Mouse (Mus musculus): ENCODE data around the gene Egfl6. TPM values are rescaled to one million over a fixed set of nuclear protein-coding genes. Genes with fewer than 3 reads are reported as not detected.

Egfl6 gene
- polyA plus RNA-seq (2015; fragmentation: Nextera tagmentation; extraction: Ambion mirVana), result 0.98 and 1.1 TPM in 2 replicates

- DNase-seq, result no peak
- no peaks in the 10 kb centered on the region for H3K36me3 ChIP-seq
- H3K4me2 ChIP-seq, result peak within 1 kb of the TSS; percentile 38
- no peaks in the 10 kb centered on the region for H3K9me3 ChIP-seq (replicated peaks)
- no peaks in the 10 kb centered on the region for H3K4me1 ChIP-seq (replicated peaks)
- ATAC-seq (ENCODE audit: low read depth), result no peak
- H3K9ac ChIP-seq, result no peak within 1 kb of the TSS
- H3K27me3 ChIP-seq, result peaks cover 26% of the 10 kb centered on the region; the same call in 1 of the 2 replicates
- H3K27ac ChIP-seq, result no peak within 1 kb of the TSS
- 16% methylated on average over 36 of the region's 39 CpGs for WGBS (ENCODE audit: insufficient replicate concordance)
- H3K4me3 ChIP-seq (replicated peaks), result no peak within 1 kb of the TSS
Observed at GRCm38 (mm10) chrX:166584947-166585824, at the start of gene Egfl6. Gene Egfl6 (minus strand): TSS chrX:166585720.

DNA sequence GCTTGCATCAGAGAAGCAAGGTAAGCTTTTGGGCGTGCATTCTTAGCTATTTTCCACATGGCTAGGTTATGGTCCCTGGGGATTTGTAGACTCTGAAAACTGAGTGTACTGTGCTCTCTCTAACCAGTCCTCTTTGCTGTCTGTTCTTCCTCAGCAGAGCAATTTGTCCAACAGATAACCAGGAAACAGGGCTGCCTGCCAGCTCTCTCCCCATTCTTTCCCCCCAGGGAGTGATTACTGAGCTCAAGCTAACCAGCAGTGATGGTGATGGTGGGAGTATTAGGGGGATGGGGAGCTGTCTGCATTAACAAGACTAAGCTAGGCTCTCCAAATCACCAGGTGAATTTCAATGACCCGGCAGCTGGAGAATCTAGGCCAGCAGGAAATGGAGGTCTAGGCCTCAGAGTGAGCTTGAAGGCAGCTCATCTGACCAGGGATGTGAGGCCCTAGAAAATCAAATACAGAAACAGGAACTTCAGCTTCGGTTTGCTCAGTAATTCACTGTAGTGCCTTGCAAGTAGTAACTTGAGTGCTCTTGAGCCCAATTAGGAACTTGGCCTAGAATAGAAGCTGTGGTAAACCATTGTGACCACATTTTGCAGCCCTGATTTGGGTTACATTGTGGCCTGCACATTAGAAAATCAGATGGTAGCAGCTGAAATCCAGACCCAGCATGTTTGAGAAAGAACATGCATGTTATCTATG is 41.5 kb upstream of the Egfl6 start:
- DNase-seq (no peak), ATAC-seq (ENCODE audit: low read depth) (no peak)
- Histone ChIP-seq H3K9me3 (replicated peaks) (no peaks in the 10 kb centered on the region), H3K4me2 (no peak overlapping the region), H3K9ac (no peak overlapping the region), H3K4me3 (replicated peaks) (no peak overlapping the region), H3K36me3 (no peaks in the 10 kb centered on the region), H3K27me3 (no peaks in the 10 kb centered on the region), H3K27ac (no peak overlapping the region), H3K4me1 (replicated peaks) (no peaks in the 10 kb centered on the region)
- 27% methylated on average over 3 of the region's 3 CpGs for WGBS (ENCODE audit: insufficient replicate concordance)

DNA sequence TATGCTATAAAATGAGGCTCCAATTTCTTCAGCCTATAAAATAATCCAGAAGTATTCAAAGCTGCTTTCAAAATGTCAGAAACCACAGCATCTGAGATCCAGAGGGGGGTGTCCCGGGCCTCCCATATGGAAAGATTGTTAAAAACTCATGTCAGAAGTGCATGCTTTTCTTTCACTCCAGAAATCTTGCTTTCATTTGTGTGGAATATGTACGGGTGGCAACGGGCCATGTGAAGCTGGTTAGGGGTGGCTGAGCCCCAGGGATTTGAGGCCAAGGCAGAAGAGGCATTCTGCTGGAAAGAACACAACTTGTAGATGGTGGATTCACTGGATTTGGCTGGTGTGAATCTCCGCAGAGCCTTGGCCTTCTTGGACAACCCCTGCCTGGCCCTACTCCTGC is 40.7 kb upstream of the Egfl6 start:
- ATAC-seq (ENCODE audit: low read depth) (no peak), DNase-seq (no peak)
- H3K4me3 ChIP-seq (replicated peaks), result no peak overlapping the region
- H3K27me3 ChIP-seq, result 0 out of 2 replicates have a peak, but pooled peaks cover 5% of the 10 kb centered on the region
- no peaks in the 10 kb centered on the region for H3K4me1 ChIP-seq (replicated peaks)
- H3K9me3 ChIP-seq (replicated peaks), result no peaks in the 10 kb centered on the region
- H3K36me3 ChIP-seq, result no peaks in the 10 kb centered on the region
- no peak overlapping the region for H3K9ac ChIP-seq
- no peak overlapping the region for H3K4me2 ChIP-seq
- H3K27ac ChIP-seq, result no peak overlapping the region
- 67% methylated on average over 4 of the region's 4 CpGs for WGBS (ENCODE audit: insufficient replicate concordance)

GRCm38 (mm10) chrX:166623176-166623575 is 37.7 kb upstream of the Egfl6 start:
- no peaks in the 10 kb centered on the region for H3K9me3 ChIP-seq (replicated peaks)
- WGBS (ENCODE audit: insufficient replicate concordance), result 64% methylated on average over 3 of the region's 3 CpGs

DNA sequence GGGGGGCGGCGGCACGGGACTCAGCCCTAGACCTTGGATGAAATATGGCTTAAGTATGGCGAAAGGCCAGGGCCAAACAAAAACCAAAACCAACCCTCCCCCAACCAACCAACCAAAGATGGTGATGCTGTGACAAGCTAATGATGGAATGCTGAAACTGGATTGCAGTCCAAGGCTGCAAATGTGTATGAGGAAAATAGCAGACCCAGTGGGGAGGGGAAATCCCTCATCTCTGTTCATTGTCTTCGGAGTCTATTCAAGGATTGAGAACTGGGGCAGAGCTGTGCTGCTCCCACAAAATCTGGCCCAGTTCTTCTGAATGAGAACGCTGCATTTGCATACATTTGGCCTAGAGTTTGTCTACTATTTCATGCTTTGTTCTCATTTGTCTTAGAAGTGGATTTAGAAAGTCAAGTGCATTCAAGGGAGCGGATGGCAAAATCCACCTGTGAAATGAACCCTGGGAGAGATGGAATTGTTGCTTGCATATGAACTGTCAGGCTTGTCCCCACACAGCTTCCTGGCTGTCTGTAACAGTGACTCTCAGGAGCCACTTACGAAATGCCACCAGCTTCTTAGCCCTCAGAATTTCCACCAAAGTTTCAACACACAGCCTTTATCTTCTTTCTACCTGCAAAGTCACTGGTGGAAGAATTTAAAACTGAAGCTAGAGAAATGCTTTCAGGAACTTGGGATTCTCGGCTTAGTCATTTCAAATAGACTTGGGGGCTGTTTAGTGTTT is 36.2 kb upstream of the Egfl6 start:
- DNase-seq, result no peak
- Histone ChIP-seq H3K9me3 (replicated peaks) (no peaks in the 10 kb centered on the region), H3K4me3 (replicated peaks) (no peak overlapping the region)

More at GRCm38 (mm10) chrX:166623176-166623575, 37.7 kb upstream of the Egfl6 start:
- H3K4me2 ChIP-seq, result no peak overlapping the region
- H3K9ac ChIP-seq, result no peak overlapping the region
- H3K4me3 ChIP-seq (replicated peaks), result no peak overlapping the region
- DNase-seq (no peak), ATAC-seq (ENCODE audit: low read depth) (no peak)
- no peaks in the 10 kb centered on the region for H3K4me1 ChIP-seq (replicated peaks)
- H3K36me3 ChIP-seq, result no peaks in the 10 kb centered on the region
- 0 out of 2 replicates have a peak, but pooled peaks cover 5% of the 10 kb centered on the region for H3K27me3 ChIP-seq
- H3K27ac ChIP-seq, result no peak overlapping the region

DNA sequence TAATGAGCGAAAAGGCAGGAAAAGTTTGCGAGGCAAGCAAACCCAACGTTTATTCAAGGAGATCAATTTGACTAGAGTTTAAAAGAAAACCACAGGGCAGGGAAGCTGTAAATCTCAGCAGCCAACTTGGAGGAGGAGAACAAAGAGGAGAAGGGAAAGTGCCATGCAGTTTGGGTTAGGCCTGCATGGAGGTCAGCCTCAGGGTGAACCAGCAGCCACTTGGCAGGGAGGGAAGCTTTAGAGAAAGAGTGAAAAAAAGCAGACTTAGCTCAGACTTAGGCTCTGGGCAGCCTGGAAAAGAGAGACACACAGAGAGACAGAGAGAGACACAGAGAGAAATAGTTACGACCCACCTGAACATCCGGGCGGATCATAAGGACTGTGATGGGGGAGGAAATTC is 35.4 kb upstream of the Egfl6 start:
- no peak overlapping the region for H3K4me2 ChIP-seq
- H3K27ac ChIP-seq, result no peak overlapping the region
- no peak overlapping the region for H3K4me3 ChIP-seq (replicated peaks)
- no peaks in the 10 kb centered on the region for H3K36me3 ChIP-seq
- 60% methylated on average over 6 of the region's 6 CpGs for WGBS (ENCODE audit: insufficient replicate concordance)
- no peaks in the 10 kb centered on the region for H3K4me1 ChIP-seq (replicated peaks)
- no peak overlapping the region for H3K9ac ChIP-seq
- H3K27me3 ChIP-seq, result 0 out of 2 replicates have a peak, but pooled peaks cover 5% of the 10 kb centered on the region
- H3K9me3 ChIP-seq (replicated peaks), result no peaks in the 10 kb centered on the region
- DNase-seq, result no peak
- no peak for ATAC-seq (ENCODE audit: low read depth)

More for the DNA sequence above, 36.2 kb upstream of the Egfl6 start:
- Histone ChIP-seq H3K4me1 (replicated peaks) (no peaks in the 10 kb centered on the region), H3K4me2 (no peak overlapping the region), H3K9ac (no peak overlapping the region), H3K36me3 (no peaks in the 10 kb centered on the region), H3K27ac (no peak overlapping the region), H3K27me3 (0 out of 2 replicates have a peak, but pooled peaks cover 5% of the 10 kb centered on the region)
- no peak for ATAC-seq (ENCODE audit: low read depth)
- 62% methylated on average over 9 of the region's 9 CpGs for WGBS (ENCODE audit: insufficient replicate concordance)

- Histone ChIP-seq H3K4me1 (replicated peaks) (no peaks in the 10 kb centered on the region), H3K9ac (no peak overlapping the region), H3K4me3 (replicated peaks) (no peak overlapping the region), H3K9me3 (replicated peaks) (no peaks in the 10 kb centered on the region), H3K27ac (no peak overlapping the region), H3K36me3 (no peaks in the 10 kb centered on the region), H3K4me2 (no peak overlapping the region), H3K27me3 (0 out of 2 replicates have a peak, but pooled peaks cover 5% of the 10 kb centered on the region)
- 58% methylated on average over 4 of the region's 4 CpGs for WGBS (ENCODE audit: insufficient replicate concordance)
- ATAC-seq (ENCODE audit: low read depth), result no peak
- no peak for DNase-seq
Observed at GRCm38 (mm10) chrX:166619084-166619483, 33.6 kb upstream of the Egfl6 start.

- ATAC-seq (ENCODE audit: low read depth), result no peak
- no peak overlapping the region for H3K9ac ChIP-seq
- 74% methylated on average over 7 of the region's 7 CpGs for WGBS (ENCODE audit: insufficient replicate concordance)
Observed at GRCm38 (mm10) chrX:166615191-166615590, 29.7 kb upstream of the Egfl6 start.

GRCm38 (mm10) chrX:166576111-166576510 is 9.4 kb downstream of the Egfl6 start:
- no peak overlapping the region for H3K27ac ChIP-seq
- H3K4me3 ChIP-seq (replicated peaks), result no peak overlapping the region
- DNase-seq, result no peak
- H3K9ac ChIP-seq, result no peak overlapping the region
- no peaks in the 10 kb centered on the region for H3K4me1 ChIP-seq (replicated peaks)
- WGBS (ENCODE audit: insufficient replicate concordance), result 42% methylated on average over 1 of the region's 1 CpGs
- H3K27me3 ChIP-seq, result no peaks in the 10 kb centered on the region
- no peaks in the 10 kb centered on the region for H3K36me3 ChIP-seq
- ATAC-seq (ENCODE audit: low read depth), result no peak
- no peak overlapping the region for H3K4me2 ChIP-seq
- no peaks in the 10 kb centered on the region for H3K9me3 ChIP-seq (replicated peaks)

More at GRCm38 (mm10) chrX:166615191-166615590, 29.7 kb upstream of the Egfl6 start:
- DNase-seq, result no peak
- Histone ChIP-seq H3K27me3 (no peaks in the 10 kb centered on the region), H3K4me2 (no peak overlapping the region), H3K36me3 (no peaks in the 10 kb centered on the region), H3K9me3 (replicated peaks) (no peaks in the 10 kb centered on the region), H3K4me3 (replicated peaks) (no peak overlapping the region), H3K4me1 (replicated peaks) (no peaks in the 10 kb centered on the region), H3K27ac (no peak overlapping the region)

GRCm38 (mm10) chrX:166565983-166566382 is 19.5 kb downstream of the Egfl6 start:
- Histone ChIP-seq H3K4me2 (no peak overlapping the region), H3K9ac (no peak overlapping the region), H3K9me3 (replicated peaks) (no peaks in the 10 kb centered on the region), H3K27ac (no peak overlapping the region), H3K27me3 (no peaks in the 10 kb centered on the region), H3K4me1 (replicated peaks) (no peaks in the 10 kb centered on the region), H3K36me3 (no peaks in the 10 kb centered on the region), H3K4me3 (replicated peaks) (no peak overlapping the region)
- no peak for DNase-seq
- ATAC-seq (ENCODE audit: low read depth), result no peak
- WGBS (ENCODE audit: insufficient replicate concordance), result 68% methylated on average over 6 of the region's 6 CpGs

GRCm38 (mm10) chrX:166565401-166565800 is 20.1 kb downstream of the Egfl6 start:
- ATAC-seq (ENCODE audit: low read depth), result no peak

More at GRCm38 (mm10) chrX:166565401-166565800, 20.1 kb downstream of the Egfl6 start:
- no peak overlapping the region for H3K27ac ChIP-seq
- H3K4me1 ChIP-seq (replicated peaks), result no peaks in the 10 kb centered on the region
- no peak for DNase-seq
- no peak overlapping the region for H3K9ac ChIP-seq
- no peaks in the 10 kb centered on the region for H3K9me3 ChIP-seq (replicated peaks)
- WGBS (ENCODE audit: insufficient replicate concordance), result 57% methylated on average over 5 of the region's 5 CpGs
- H3K27me3 ChIP-seq, result no peaks in the 10 kb centered on the region
- no peak overlapping the region for H3K4me3 ChIP-seq (replicated peaks)
- H3K4me2 ChIP-seq, result no peak overlapping the region
- no peaks in the 10 kb centered on the region for H3K36me3 ChIP-seq
